ENCODE assay signal across 9 mouse cellular contexts in genomic region chr19:36696601-36697122, GRCm38 (mm10). TPM values are rescaled to one million over a fixed set of nuclear protein-coding genes. Genes with fewer than 3 reads are reported as not detected.
A peak's percentile ranks its signal among the peaks of the same experiment; 100 is the strongest.
DNase-seq lines count a peak whose midpoint lies in the region; ATAC-seq and TF ChIP-seq lines count a peak whose summit lies in the region.
"Had no signal": no experiment of that assay in that cellular context is flagged by ENCODE, and none has a peak within 500 bp of the region (broad histone marks: within the 10 kb centered on the region; RNA-seq: fewer than 3 reads in every experiment).

No protein-coding gene starts in this region.

- TF ChIP-seq EP300 in lung, postnatal 0 days (IDR thresholded peaks at IDR 0.05), result no peak
- TF ChIP-seq EP300 in heart, postnatal 0 days (IDR thresholded peaks at IDR 0.05; ENCODE audit: low read depth), result no peak

- no peaks in the 10 kb centered on the region for H3K36me3 ChIP-seq in lung, postnatal 0 days (ENCODE audit: insufficient read depth, low read length)
- H3K36me3 ChIP-seq in heart, postnatal 0 days (replicated peaks; ENCODE audit: control insufficient read depth, insufficient read depth, low read length), result no peaks in the 10 kb centered on the region
- no peaks in the 10 kb centered on the region for H3K36me3 ChIP-seq in stomach, embryonic 15.5 days

- H3K27ac ChIP-seq in lung, postnatal 0 days (ENCODE audit: low read length), result peak overlapping the region; percentile 71
- H3K27ac ChIP-seq in heart, postnatal 0 days (ENCODE audit: low read depth), result peak overlapping the region; percentile 89
- H3K27ac ChIP-seq in stomach, embryonic 15.5 days, result peak overlapping the region; percentile 71

- H3K9ac ChIP-seq in lung, postnatal 0 days (replicated peaks; ENCODE audit: low read depth), result no peak overlapping the region
- H3K9ac ChIP-seq in heart, postnatal 0 days (replicated peaks; ENCODE audit: low read depth, low read length), result 0 out of 2 replicates have a peak overlapping the region, but pooled peaks have one; percentile 28
- H3K9ac ChIP-seq in stomach, embryonic 15.5 days, result no peak overlapping the region

- H3K4me1 ChIP-seq in lung, postnatal 0 days (ENCODE audit: insufficient read depth, low read depth, low read length), result peaks cover 15% of the 10 kb centered on the region; the same call in 1 of the 2 replicates
- peaks cover 33% of the 10 kb centered on the region for H3K4me1 ChIP-seq in heart, postnatal 0 days (ENCODE audit: control insufficient read depth, insufficient read depth)
- peaks cover 22% of the 10 kb centered on the region for H3K4me1 ChIP-seq in stomach, embryonic 15.5 days

- H3K9me3 ChIP-seq in lung, postnatal 0 days (ENCODE audit: low read length), result no peaks in the 10 kb centered on the region; the same call in 1 of the 2 replicates
- 0 out of 2 replicates have a peak, but pooled peaks cover 8% of the 10 kb centered on the region for H3K9me3 ChIP-seq in heart, postnatal 0 days (replicated peaks; ENCODE audit: control insufficient read depth, low read length)
- 0 out of 2 replicates have a peak, but pooled peaks cover 4% of the 10 kb centered on the region for H3K9me3 ChIP-seq in stomach, embryonic 15.5 days

- no peak overlapping the region for H3K4me2 ChIP-seq in lung, postnatal 0 days (replicated peaks; ENCODE audit: low read depth, low read length)
- H3K4me2 ChIP-seq in heart, postnatal 0 days (ENCODE audit: low read depth, low read length), result no peak overlapping the region
- no peak overlapping the region for H3K4me2 ChIP-seq in stomach, embryonic 15.5 days

- peak; percentile 70 for ATAC-seq in lung, postnatal 0 days
- peak; percentile 67 for ATAC-seq in heart, postnatal 0 days (ENCODE audit: insufficient read depth, low read depth)
- peak; percentile 48; the same call in 1 of the 2 replicates for ATAC-seq in stomach, embryonic 15.5 days (ENCODE audit: insufficient read depth, low FRiP score, low read depth)

- DNase-seq in lung, postnatal 0 days (ENCODE audit: low spot score), result peak; percentile 82
- no peak for DNase-seq in lung, postnatal 14 days
- peak; percentile 56 for DNase-seq in heart, postnatal 0 days (ENCODE audit: low spot score)
- peak; percentile 52 for DNase-seq in kidney, postnatal 14 days
- DNase-seq in spleen, adult 18-20 months, result no peak
- no peak for DNase-seq in thymus, postnatal 4 days
- no peak for DNase-seq in c-Kit-positive CD71-positive TER-119-positive erythroid progenitor cells, embryonic 14.5 days (ENCODE audit: low spot score)

- H3K27me3 ChIP-seq in lung, postnatal 0 days (replicated peaks; ENCODE audit: insufficient read depth, low read length), result no peaks in the 10 kb centered on the region
- H3K27me3 ChIP-seq in heart, postnatal 0 days (ENCODE audit: control insufficient read depth, insufficient read depth, low read length), result no peaks in the 10 kb centered on the region
- no peaks in the 10 kb centered on the region for H3K27me3 ChIP-seq in stomach, embryonic 15.5 days (replicated peaks)

- H3K4me3 ChIP-seq in lung, postnatal 0 days (ENCODE audit: low read depth, low read length), result no peak overlapping the region
- no peak overlapping the region for H3K4me3 ChIP-seq in heart, postnatal 0 days (ENCODE audit: low read depth, low read length)
- H3K4me3 ChIP-seq in stomach, embryonic 15.5 days (replicated peaks), result no peak overlapping the region

- WGBS in lung, postnatal 0 days, result 43% methylated on average over 7 of the region's 7 CpGs
- 16% methylated on average over 7 of the region's 7 CpGs for WGBS in heart, postnatal 0 days
- WGBS in stomach, embryonic 15.5 days, result 41% methylated on average over 7 of the region's 7 CpGs

- no peak for TF ChIP-seq CTCF in lung, postnatal 0 days (IDR thresholded peaks at IDR 0.05)
- no peak for TF ChIP-seq CTCF in heart, postnatal 0 days (IDR thresholded peaks at IDR 0.05; ENCODE audit: low read depth)

RNA-seq across cellular contexts. Expression of gene Ppp1r3c, which starts 39.8 kb away (rescaled TPM):
- polyA plus RNA-seq in lung, postnatal 0 days (2015; fragmentation: Nextera tagmentation; extraction: Ambion mirVana), result 39.4 and 51.4 TPM in 2 replicates
- 35.1 and 56.9 TPM in 2 replicates for total RNA-seq in heart, postnatal 0 days (2014; rRNA removed; ENCODE audit: low replicate concordance)
- polyA plus RNA-seq in heart, postnatal 0 days (2015; fragmentation: Nextera tagmentation; extraction: Ambion mirVana), result 39.0 and 44.6 TPM in 2 replicates
- 20.8 and 22.0 TPM in 2 replicates for polyA plus RNA-seq in stomach, embryonic 15.5 days (2015; fragmentation: Nextera tagmentation; extraction: Ambion mirVana)
- total RNA-seq: neutrophil, adult 5-6 weeks had no signal

Comparison
In these comparisons a context has a peak if more than half of its experiments do, and no peak if none do; other contexts are left out.
1. DNase-seq: peak in lung, postnatal 0 days (single experiment), heart, postnatal 0 days (single experiment) and kidney, postnatal 14 days (single experiment); none in lung, postnatal 14 days (single experiment), spleen, adult 18-20 months (0 of 2), thymus, postnatal 4 days (single experiment) and c-Kit-positive CD71-positive TER-119-positive erythroid progenitor cells, embryonic 14.5 days (single experiment).
2. Peak in every context shown above with its lines, with median percentiles within 50 percentile points of each other: ATAC-seq and H3K27ac ChIP-seq.